ENCODE assay signal across 9 mouse cellular contexts in genomic region chr9:111270606-111271005, GRCm38 (mm10). TPM values are rescaled to one million over a fixed set of nuclear protein-coding genes. Genes with fewer than 3 reads are reported as not detected.
DNase-seq lines count a peak whose midpoint lies in the region; ATAC-seq and TF ChIP-seq lines count a peak whose summit lies in the region.
"Had no signal": no experiment of that assay in that cellular context is flagged by ENCODE, and none has a peak within 500 bp of the region (broad histone marks: within the 10 kb centered on the region; RNA-seq: fewer than 3 reads in every experiment).

No protein-coding gene starts in this region.

- no peak for DNase-seq in heart, postnatal 10 days
- DNase-seq in G1E (ENCODE audit: low spot score), result no peak
- DNase-seq in hindbrain, embryonic 11.5 days (ENCODE audit: low spot score), result no peak
- peak; percentile 90 for DNase-seq in midbrain, embryonic 11.5 days (ENCODE audit: low spot score, missing footprints)
- no peak for DNase-seq in natural killer cell, adult 2 months (ENCODE audit: low spot score in 2 of 2)
- no peak for DNase-seq in kidney, adult 9 months
- no peak for DNase-seq in thymus, postnatal 10 days (ENCODE audit: low spot score in 2 of 2)
- DNase-seq: cerebellum, postnatal 36 days had no signal

- no peak for ATAC-seq in heart, embryonic 15.5 days (replicated peaks; ENCODE audit: insufficient number of reproducible peaks, insufficient read depth, low FRiP score, low read depth)
- no peak for ATAC-seq in G1E (ENCODE audit: extremely low read depth, insufficient number of reproducible peaks, low FRiP score, poor library complexity, severe bottlenecking)
- ATAC-seq in hindbrain, embryonic 11.5 days (ENCODE audit: low FRiP score), result no peak
- ATAC-seq in midbrain, embryonic 11.5 days (ENCODE audit: low FRiP score), result no peak

- peak overlapping the region; percentile 70 for H3K4me2 ChIP-seq in heart, embryonic 15.5 days
- peak overlapping the region; percentile 56 for H3K4me2 ChIP-seq in hindbrain, embryonic 11.5 days (replicated peaks; ENCODE audit: low read depth, low read length)
- peak overlapping the region; percentile 78 for H3K4me2 ChIP-seq in midbrain, embryonic 11.5 days

- 13% methylated on average over 5 of the region's 5 CpGs for WGBS in heart, embryonic 15.5 days
- WGBS in hindbrain, embryonic 11.5 days, result 11% methylated on average over 5 of the region's 5 CpGs
- 18% methylated on average over 5 of the region's 5 CpGs for WGBS in midbrain, embryonic 11.5 days

- peaks cover 35% of the 10 kb centered on the region for H3K4me1 ChIP-seq in heart, embryonic 15.5 days (replicated peaks)
- H3K4me1 ChIP-seq in G1E (ENCODE audit: insufficient read depth, low read depth, low read length), result peaks cover 22% of the 10 kb centered on the region
- peaks cover 8% of the 10 kb centered on the region for H3K4me1 ChIP-seq in hindbrain, embryonic 11.5 days (replicated peaks; ENCODE audit: control insufficient read depth, insufficient read depth, low read length)
- peaks cover 27% of the 10 kb centered on the region for H3K4me1 ChIP-seq in midbrain, embryonic 11.5 days (ENCODE audit: control insufficient read depth, insufficient read depth, low read length)

- H3K27ac ChIP-seq in heart, embryonic 15.5 days, result peak overlapping the region; percentile 95
- H3K27ac ChIP-seq in hindbrain, embryonic 11.5 days (ENCODE audit: low read depth, low read length), result peak overlapping the region; percentile 88
- peak overlapping the region; percentile 91 for H3K27ac ChIP-seq in midbrain, embryonic 11.5 days (ENCODE audit: low read depth, low read length)

- H3K9ac ChIP-seq in heart, embryonic 15.5 days, result peak overlapping the region; percentile 77
- peak overlapping the region; percentile 76 for H3K9ac ChIP-seq in hindbrain, embryonic 11.5 days (ENCODE audit: low read depth, low read length)
- peak overlapping the region; percentile 88 for H3K9ac ChIP-seq in midbrain, embryonic 11.5 days (ENCODE audit: low read length)

- intact Hi-C loops in heart, postnatal 10 days (cut with DNase I), result no loop called here

- no peaks in the 10 kb centered on the region for H3K9me3 ChIP-seq in heart, embryonic 15.5 days (replicated peaks)
- no peaks in the 10 kb centered on the region for H3K9me3 ChIP-seq in G1E (replicated peaks)
- H3K9me3 ChIP-seq in hindbrain, embryonic 11.5 days (ENCODE audit: control insufficient read depth, low read length), result no peaks in the 10 kb centered on the region
- H3K9me3 ChIP-seq in midbrain, embryonic 11.5 days (ENCODE audit: control insufficient read depth, low read length), result no peaks in the 10 kb centered on the region

- H3K4me3 ChIP-seq in heart, embryonic 15.5 days, result peak overlapping the region; percentile 79
- H3K4me3 ChIP-seq in G1E (ENCODE audit: low read depth, low read length), result peak overlapping the region; percentile 81
- H3K4me3 ChIP-seq in hindbrain, embryonic 11.5 days (ENCODE audit: low read depth, low read length), result peak overlapping the region; percentile 74
- peak overlapping the region; percentile 86 for H3K4me3 ChIP-seq in midbrain, embryonic 11.5 days (ENCODE audit: low read depth, low read length)

- peaks cover 10% of the 10 kb centered on the region; the same call in 1 of the 2 replicates for H3K36me3 ChIP-seq in heart, embryonic 15.5 days
- peaks cover 38% of the 10 kb centered on the region for H3K36me3 ChIP-seq in G1E (replicated peaks)
- H3K36me3 ChIP-seq in hindbrain, embryonic 11.5 days (ENCODE audit: control insufficient read depth, insufficient read depth, low read length), result no peaks in the 10 kb centered on the region
- H3K36me3 ChIP-seq in midbrain, embryonic 11.5 days (ENCODE audit: control insufficient read depth, insufficient read depth, low read length), result no peaks in the 10 kb centered on the region

- no peaks in the 10 kb centered on the region for H3K27me3 ChIP-seq in heart, embryonic 15.5 days
- no peaks in the 10 kb centered on the region for H3K27me3 ChIP-seq in G1E (ENCODE audit: insufficient read depth, low read length)
- no peaks in the 10 kb centered on the region for H3K27me3 ChIP-seq in hindbrain, embryonic 11.5 days (ENCODE audit: control insufficient read depth, insufficient read depth, low read length)
- no peaks in the 10 kb centered on the region for H3K27me3 ChIP-seq in midbrain, embryonic 11.5 days (ENCODE audit: control insufficient read depth, insufficient read depth, low read length)

- no peak for TF ChIP-seq CTCF in G1E (IDR thresholded peaks at IDR 0.05; ENCODE audit: low read depth, low read length)

RNA-seq across cellular contexts. Expression of gene Mlh1, which starts 1.0 kb away (rescaled TPM):
- 31.4 and 34.1 TPM in 2 replicates for polyA plus RNA-seq in heart, embryonic 15.5 days (2015; fragmentation: Nextera tagmentation; extraction: Ambion mirVana)
- 10 to 100 TPM; 15.2 to 17.2 TPM for total RNA-seq in heart, postnatal 10 days (2021)
- total RNA-seq in G1E (2014; fragmentation: Nextera tagmentation) (55.2 and 56.1 TPM in 2 replicates), G1E (2017) (32.3 and 32.4 TPM in 2 replicates)
- 5.3 and 6.1 TPM in 2 replicates for polyA plus RNA-seq in G1E (2012)
- 38.5 and 45.5 TPM in 2 replicates for polyA plus RNA-seq in hindbrain, embryonic 11.5 days (2014; fragmentation: Nextera tagmentation; extraction: Ambion mirVana)
- polyA plus RNA-seq in midbrain, embryonic 11.5 days (2014; fragmentation: Nextera tagmentation; extraction: Ambion mirVana), result 53.3 and 55.4 TPM in 2 replicates

RNA-seq across cellular contexts. Expression of gene Epm2aip1, which starts 1.1 kb away (rescaled TPM):
- polyA plus RNA-seq in heart, embryonic 15.5 days (2015; fragmentation: Nextera tagmentation; extraction: Ambion mirVana), result 18.4 and 20.9 TPM in 2 replicates
- total RNA-seq in heart, postnatal 10 days (2021), result 10 to 100 TPM; 31.1 to 34.0 TPM
- 64.7 and 67.6 TPM in 2 replicates for total RNA-seq in G1E (2014; fragmentation: Nextera tagmentation)
- total RNA-seq in G1E (2017), result 19.6 and 29.1 TPM in 2 replicates
- 3.3 and 3.4 TPM in 2 replicates for polyA plus RNA-seq in G1E (2012)
- polyA plus RNA-seq in hindbrain, embryonic 11.5 days (2014; fragmentation: Nextera tagmentation; extraction: Ambion mirVana), result 36.3 and 43.5 TPM in 2 replicates
- 42.3 and 50.4 TPM in 2 replicates for polyA plus RNA-seq in midbrain, embryonic 11.5 days (2014; fragmentation: Nextera tagmentation; extraction: Ambion mirVana)

RNA-seq across cellular contexts. Expression of gene Trank1, which starts 40.9 kb away (rescaled TPM):
- polyA plus RNA-seq in heart, embryonic 15.5 days (2015; fragmentation: Nextera tagmentation; extraction: Ambion mirVana), result 0.15 TPM in 1 of 2 replicates, not detected in the other
- total RNA-seq in heart, postnatal 10 days (2021), result under 1 TPM; 0.02 TPM
- total RNA-seq in G1E (2014; fragmentation: Nextera tagmentation), result not detected in 2 replicates
- 0.05 and 0.12 TPM in 2 replicates for total RNA-seq in G1E (2017)
- polyA plus RNA-seq in G1E (2012), result not detected in 2 replicates
- polyA plus RNA-seq in hindbrain, embryonic 11.5 days (2014; fragmentation: Nextera tagmentation; extraction: Ambion mirVana), result 0.12 and 0.27 TPM in 2 replicates
- polyA plus RNA-seq in midbrain, embryonic 11.5 days (2014; fragmentation: Nextera tagmentation; extraction: Ambion mirVana), result 0.26 and 0.37 TPM in 2 replicates
